Mouse (Mus musculus) forebrain, embryonic 10.5 days (tissue): ENCODE results near the gene Gm6583. TPM values are rescaled to one million over a fixed set of nuclear protein-coding genes. Genes with fewer than 3 reads are reported as not detected.
A peak's percentile ranks its signal among the peaks of the same experiment; 100 is the strongest.

Source experiments
- DNase-seq: peaks from one replicate; pipeline ENCODE4 v3.0.0-alpha.2; 2017; ENCODE audit warnings: low spot score; ENCODE audit errors: extremely low spot score
- H3K27ac ChIP-seq: fragments of 300-500 bp; sonication (generic); 2 replicates; pipeline ENCODE4 v1.5.1; 2016; ENCODE audit warnings: mild to moderate bottlenecking
- H3K27me3 ChIP-seq: fragments of 300-500 bp; sonication (generic); 2 replicates; pipeline ENCODE4 v1.6.1; 2016; ENCODE audit warnings: mild to moderate bottlenecking; ENCODE audit not compliant: poor library complexity, severe bottlenecking
- H3K36me3 ChIP-seq: fragments of 300-500 bp; sonication (generic); replicated peaks from 2 replicates; pipeline ENCODE4 v1.6.1; 2016; ENCODE audit warnings: mild to moderate bottlenecking, moderate library complexity
- H3K4me1 ChIP-seq: fragments of 300-500 bp; sonication (generic); 2 replicates; pipeline ENCODE4 v1.6.1; 2016
- H3K4me3 ChIP-seq: fragments of 300-500 bp; sonication (generic); 2 replicates; pipeline ENCODE4 v1.5.1; 2016; ENCODE audit warnings: mild to moderate bottlenecking, moderate library complexity
- H3K9me3 ChIP-seq: fragments of 300-500 bp; sonication (generic); 2 replicates; pipeline ENCODE4 v1.6.1; 2016; ENCODE audit warnings: mild to moderate bottlenecking, moderate library complexity
- WGBS: fragments of 180-500 bp; shearing (Covaris S2); methylation state at CpG from one replicate; pipeline ENCODE4 v1.1.7; 2016; 5-methylcytosine and 5-hydroxymethylcytosine counted together
- polyA plus RNA-seq: library from polyadenylated mRNA; unstranded; fragments of >200 nt; fragmentation: Nextera tagmentation; extraction: Ambion mirVana; gene quantifications from 2 replicates; pipeline ENCODE4 v1.2.1, GENCODE M21; 2016

Gene Gm6583
- polyA plus RNA-seq, 1 experiment from 2014 or later: 0.19 TPM

- Histone ChIP-seq H3K27me3 (no peaks in the 10 kb centered on the region), H3K27ac (no peak overlapping the region), H3K4me1 (peaks cover 9% of the 10 kb centered on the region), H3K9me3 (no peaks in the 10 kb centered on the region), H3K36me3 (peaks cover 46% of the 10 kb centered on the region), H3K4me3 (no peak overlapping the region)
- 81% methylated on average over 5 of the region's 5 CpGs for WGBS
- no peak for DNase-seq
Observed at GRCm38 (mm10) chr5:112316468-112316867, 39.4 kb downstream of the Gm6583 start.

GRCm38 (mm10) chr5:112313222-112313885 is 42.5 kb downstream of the Gm6583 start:
- Histone ChIP-seq H3K4me1 (peaks cover 9% of the 10 kb centered on the region), H3K36me3 (peaks cover 77% of the 10 kb centered on the region), H3K27ac (peak overlapping the region; percentile 35; the same call in 1 of the 2 replicates), H3K9me3 (no peaks in the 10 kb centered on the region), H3K27me3 (no peaks in the 10 kb centered on the region), H3K4me3 (no peak overlapping the region)
- DNase-seq: no peak
- WGBS: 69% methylated on average over 11 of the region's 11 CpGs

- H3K9me3 ChIP-seq: no peaks in the 10 kb centered on the region
- no peak overlapping the region for H3K27ac ChIP-seq
- H3K27me3 ChIP-seq: no peaks in the 10 kb centered on the region
- no peaks in the 10 kb centered on the region for H3K4me1 ChIP-seq
- H3K36me3 ChIP-seq: peaks cover 49% of the 10 kb centered on the region
- no peak for DNase-seq
- 72% methylated on average over 5 of the region's 5 CpGs for WGBS
- H3K4me3 ChIP-seq: no peak overlapping the region
Observed at GRCm38 (mm10) chr5:112305842-112306241, 50.0 kb downstream of the Gm6583 start.

Other genes starting within 250 kb of the Gm6583 start
- gene Cryba4, start 103.5 kb downstream of the Gm6583 start, polyA plus RNA-seq: 0.48 TPM in 1 of 2 replicates, not detected in the other
- 0.30 TPM in 1 of 2 replicates, not detected in the other for gene Crybb1, start 100.2 kb downstream of the Gm6583 start, polyA plus RNA-seq
- 36.7 and 37.7 TPM in 2 replicates for gene Tpst2, start 79.3 kb downstream of the Gm6583 start, polyA plus RNA-seq
- gene Tfip11, start 29.7 kb downstream of the Gm6583 start, polyA plus RNA-seq: 41.7 and 42.0 TPM in 2 replicates
- 47.2 and 48.9 TPM in 2 replicates for gene Srrd, start 13.0 kb downstream of the Gm6583 start, polyA plus RNA-seq
- 32.7 and 33.6 TPM in 2 replicates for gene Hps4, start 12.9 kb downstream of the Gm6583 start, polyA plus RNA-seq
- 11.9 and 15.0 TPM in 2 replicates for gene Asphd2, start 38.8 kb upstream of the Gm6583 start, polyA plus RNA-seq
- 0.06 TPM in 1 of 2 replicates, not detected in the other for gene Gm6588, start 93.4 kb upstream of the Gm6583 start, polyA plus RNA-seq
- 0.65 and 1.4 TPM in 2 replicates for gene Sez6l, start 221.2 kb upstream of the Gm6583 start, polyA plus RNA-seq